Mouse (Mus musculus): ENCODE measurements around the gene Sec62.

GRCm38 (mm10) chr3:30748316-30748715 is 44.4 kb upstream of the Sec62 start:
- no peak for TF ChIP-seq EP300 (IDR thresholded peaks at IDR 0.05; ENCODE audit: low read depth)
- no peak for TF ChIP-seq CTCF (IDR thresholded peaks at IDR 0.05; ENCODE audit: low read depth)
